Mouse (Mus musculus) cerebellum, adult 2 months (tissue): ENCODE data around the gene Setd1a. TPM values are rescaled to one million over a fixed set of nuclear protein-coding genes. Genes with fewer than 3 reads are reported as not detected.
A peak's percentile ranks its signal among the peaks of the same experiment; 100 is the strongest.
"Not testable (repeated sequence)": the region's sequence is repeated elsewhere in the genome, so short reads cannot be mapped to it uniquely, and the experiment has no call there.

Experiments
- DNase-seq, 2 experiments: peaks; one replicate each; pipeline ENCODE4 v3.0.0; 2021
- H3K27ac ChIP-seq: fragments of 200-500 bp; 2 replicates; pipeline ENCODE4 v1.5.1; 2012; ENCODE audit warnings: low read length, control low read depth, inconsistent platforms; ENCODE audit not compliant: insufficient read depth
- H3K27me3 ChIP-seq: fragments of 200-500 bp; 2 replicates; pipeline ENCODE4 v1.6.1; 2012; ENCODE audit warnings: inconsistent platforms, mild to moderate bottlenecking, low read length, moderate library complexity; ENCODE audit not compliant: control insufficient read depth, insufficient read depth
- H3K4me1 ChIP-seq: fragments of 200-500 bp; 2 replicates; pipeline ENCODE4 v1.6.1; 2011; ENCODE audit warnings: low read length; ENCODE audit not compliant: control insufficient read depth, insufficient read depth
- H3K4me3 ChIP-seq: fragments of 200-500 bp; replicated peaks from 2 replicates; pipeline ENCODE3; 2011; ENCODE audit warnings: mild to moderate bottlenecking, low read depth, low read length, control low read depth; ENCODE audit not compliant: insufficient read depth
- CTCF ChIP-seq: fragments of 200-500 bp; IDR thresholded peaks from 2 replicates; pipeline ENCODE4 v1.5.1; 2011; ENCODE audit warnings: low read depth, mild to moderate bottlenecking, control low read depth, low read length, moderate library complexity, borderline replicate concordance; ENCODE audit not compliant: insufficient read depth
- POLR2A ChIP-seq: fragments of 200-500 bp; IDR thresholded peaks from 2 replicates; pipeline ENCODE4 v1.6.1; 2011; ENCODE audit warnings: low read length, control low read depth, borderline replicate concordance; ENCODE audit not compliant: insufficient read depth
- WGBS: fragments of 180-500 bp; shearing (Covaris S2); methylation state at CpG from one replicate; pipeline ENCODE4 v1.1.7; 2018; 5-methylcytosine and 5-hydroxymethylcytosine counted together
- polyA plus RNA-seq: library from polyadenylated mRNA; depleted of rRNA; stranded (reverse); fragments of >200 nt; gene quantifications from 2 replicates; pipeline ENCODE4 v1.2.3, GENCODE M21; 2012; rRNA removed

The Setd1a gene
- polyA plus RNA-seq: 23.1 and 25.5 TPM in 2 replicates

- Histone ChIP-seq H3K27ac (peak within 1 kb of the TSS; percentile 100), H3K4me1 (peaks cover 5% of the 10 kb centered on the region; the same call in 1 of the 2 replicates), H3K27me3 (no peaks in the 10 kb centered on the region), H3K4me3 (peak within 1 kb of the TSS; percentile 93)
- TF ChIP-seq POLR2A (peak; percentile 58; the same call in 1 of the 2 replicates), CTCF (no peak)
- peak; percentile 89 to 91 for DNase-seq
- WGBS: under 1% methylated on average over 23 of the region's 23 CpGs
Observed at GRCm38 (mm10) chr7:127776426-127776825, at the start of gene Setd1a. TSS of gene Setd1a (plus strand) at chr7:127776670.

- DNase-seq: peak in 1 of 2 experiments; percentile 4
- whole genome bisulfite sequencing: 91% methylated on average over 7 of the region's 7 CpGs
- H3K27ac ChIP-seq: no peak overlapping the region
- no peaks in the 10 kb centered on the region for H3K4me1 ChIP-seq
- H3K27me3 ChIP-seq: no peaks in the 10 kb centered on the region
- no peak for TF ChIP-seq CTCF
- H3K4me3 ChIP-seq: no peak overlapping the region
Observed at GRCm38 (mm10) chr7:127727898-127728297, 48.6 kb upstream of the Setd1a start.

GRCm38 (mm10) chr7:127730170-127730569 lies 46.3 kb upstream of the Setd1a start:
- Histone ChIP-seq H3K4me3 (no peak overlapping the region), H3K4me1 (no peaks in the 10 kb centered on the region), H3K27ac (no peak overlapping the region), H3K27me3 (no peaks in the 10 kb centered on the region)
- WGBS: 63% methylated on average over 4 of the region's 4 CpGs
- TF ChIP-seq CTCF (no peak), POLR2A (no peak)
- no peak for DNase-seq

- H3K4me3 ChIP-seq, H3K27ac ChIP-seq, H3K27me3 ChIP-seq, H3K4me1 ChIP-seq, DNase-seq: not testable (repeated sequence)
- no CpG with 5 or more reads among the region's 5 CpGs for WGBS
Observed at GRCm38 (mm10) chr7:127732066-127732465, 44.4 kb upstream of the Setd1a start, which contains the start of gene Ctf2. TSS of gene Ctf2 (minus strand) at chr7:127732166.

GRCm38 (mm10) chr7:127744366-127745045 lies 32.0 kb upstream of the Setd1a start, which contains the start of gene Fbxl19:
TSS of gene Fbxl19 (plus strand) at chr7:127744543.
- WGBS: under 1% methylated on average over 26 of the region's 26 CpGs
- no peaks in the 10 kb centered on the region for H3K4me1 ChIP-seq
- H3K4me3 ChIP-seq: peak within 1 kb of the TSS; percentile 88
- no peaks in the 10 kb centered on the region for H3K27me3 ChIP-seq
- H3K27ac ChIP-seq: peak within 1 kb of the TSS; percentile 55; the same call in 1 of the 2 replicates
- peak; percentile 80 to 82 for DNase-seq
- TF ChIP-seq CTCF: peak; percentile 59; the same call in 1 of the 2 replicates
- no peak for TF ChIP-seq POLR2A

GRCm38 (mm10) chr7:127745251-127745651 lies 31.2 kb upstream of the Setd1a start:
- peaks cover 4% of the 10 kb centered on the region; the same call in 1 of the 2 replicates for H3K4me1 ChIP-seq
- H3K27me3 ChIP-seq: no peaks in the 10 kb centered on the region
- peak overlapping the region; percentile 88 for H3K4me3 ChIP-seq
- under 1% methylated on average over 19 of the region's 19 CpGs for WGBS
- peak overlapping the region; percentile 55; the same call in 1 of the 2 replicates for H3K27ac ChIP-seq
- peak; percentile 92 to 97 for DNase-seq
- TF ChIP-seq CTCF (0 out of 2 replicates have a peak, but pooled peaks have one; percentile 15), POLR2A (peak; percentile 45; the same call in 1 of the 2 replicates)

- H3K4me3 ChIP-seq: peak overlapping the region; percentile 88
- H3K27ac ChIP-seq: peak overlapping the region; percentile 6; the same call in 1 of the 2 replicates
- peak; percentile 96 to 100 for DNase-seq
- TF ChIP-seq CTCF (no peak), POLR2A (peak; percentile 63; the same call in 1 of the 2 replicates)
- H3K4me1 ChIP-seq: peaks cover 4% of the 10 kb centered on the region; the same call in 1 of the 2 replicates
- no peaks in the 10 kb centered on the region for H3K27me3 ChIP-seq
- under 1% methylated on average over 38 of the region's 39 CpGs for WGBS
Observed at GRCm38 (mm10) chr7:127745652-127746493, 30.6 kb upstream of the Setd1a start.
